Mouse (Mus musculus): ENCODE results near the gene Yrdc. TPM values are rescaled to one million over a fixed set of nuclear protein-coding genes. Genes with fewer than 3 reads are reported as not detected.

Gene Yrdc
- 41.9 and 52.3 TPM in 2 replicates for polyA plus RNA-seq (2012; rRNA removed)

GRCm38 (mm10) chr4:124850261-124850913 lies at the start of gene Yrdc:
Gene Yrdc (plus strand): TSS chr4:124850679.
- peak; percentile 57 for DNase-seq (ENCODE audit: low read depth, low spot score)
- under 1% methylated on average over 90 of the region's 90 CpGs for WGBS

GRCm38 (mm10) chr4:124801552-124802308 lies 48.7 kb upstream of the Yrdc start, which contains the start of gene Mtf1:
Gene Mtf1 (plus strand): TSS chr4:124802104.
- WGBS = 3% methylated on average over 21 of the region's 21 CpGs

GRCm38 (mm10) chr4:124802309-124803260 lies 47.9 kb upstream of the Yrdc start:
- under 1% methylated on average over 53 of the region's 53 CpGs for WGBS
- DNase-seq (ENCODE audit: low read depth, low spot score) = peak; percentile 97

More at GRCm38 (mm10) chr4:124801552-124802308, 48.7 kb upstream of the Yrdc start, which contains the start of gene Mtf1:
- peak; percentile 64 for DNase-seq (ENCODE audit: low read depth, low spot score)

- no peak for DNase-seq (ENCODE audit: low read depth, low spot score)
- 59% methylated on average over 6 of the region's 6 CpGs for WGBS
Observed at GRCm38 (mm10) chr4:124803406-124803805, 47.1 kb upstream of the Yrdc start.

GRCm38 (mm10) chr4:124808511-124808910 lies 42.0 kb upstream of the Yrdc start:
- DNase-seq (ENCODE audit: low read depth, low spot score) = no peak
- 80% methylated on average over 5 of the region's 5 CpGs for WGBS

GRCm38 (mm10) chr4:124809136-124809883 lies 41.2 kb upstream of the Yrdc start:
- no peak for DNase-seq (ENCODE audit: low read depth, low spot score)
- 77% methylated on average over 9 of the region's 9 CpGs for WGBS

- no peak for DNase-seq (ENCODE audit: low read depth, low spot score)
- WGBS = 68% methylated on average over 7 of the region's 7 CpGs
Observed at GRCm38 (mm10) chr4:124810056-124810455, 40.4 kb upstream of the Yrdc start.

GRCm38 (mm10) chr4:124811347-124811975 lies 39.0 kb upstream of the Yrdc start:
- no peak for DNase-seq (ENCODE audit: low read depth, low spot score)
- WGBS = 75% methylated on average over 9 of the region's 9 CpGs

GRCm38 (mm10) chr4:124815901-124816300 lies 34.6 kb upstream of the Yrdc start:
- DNase-seq (ENCODE audit: low read depth, low spot score) = no peak
- 82% methylated on average over 11 of the region's 11 CpGs for WGBS

- WGBS = 9% methylated on average over 6 of the region's 6 CpGs
- peak; percentile 50 for DNase-seq (ENCODE audit: low read depth, low spot score)
Observed at GRCm38 (mm10) chr4:124817803-124818202, 32.7 kb upstream of the Yrdc start.

- 34% methylated on average over 4 of the region's 4 CpGs for WGBS
- peak; percentile 75 for DNase-seq (ENCODE audit: low read depth, low spot score)
Observed at GRCm38 (mm10) chr4:124818832-124819231, 31.6 kb upstream of the Yrdc start.

- DNase-seq (ENCODE audit: low read depth, low spot score) = no peak
- WGBS = 94% methylated on average over 6 of the region's 6 CpGs
Observed at GRCm38 (mm10) chr4:124824967-124825366, 25.5 kb upstream of the Yrdc start.

GRCm38 (mm10) chr4:124825371-124825965 lies 25.0 kb upstream of the Yrdc start:
- no peak for DNase-seq (ENCODE audit: low read depth, low spot score)
- 95% methylated on average over 21 of the region's 21 CpGs for WGBS

- DNase-seq (ENCODE audit: low read depth, low spot score) = no peak
- 63% methylated on average over 5 of the region's 5 CpGs for WGBS
Observed at GRCm38 (mm10) chr4:124829671-124830070, 20.8 kb upstream of the Yrdc start.

GRCm38 (mm10) chr4:124832796-124833195 lies 17.7 kb upstream of the Yrdc start:
- WGBS = 97% methylated on average over 10 of the region's 10 CpGs
- no peak for DNase-seq (ENCODE audit: low read depth, low spot score)

GRCm38 (mm10) chr4:124838035-124838700 lies 12.3 kb upstream of the Yrdc start:
- no peak for DNase-seq (ENCODE audit: low read depth, low spot score)
- WGBS = 88% methylated on average over 14 of the region's 14 CpGs

- no peak for DNase-seq (ENCODE audit: low read depth, low spot score)
- WGBS = 88% methylated on average over 1 of the region's 1 CpGs
Observed at GRCm38 (mm10) chr4:124840998-124841397, 9.5 kb upstream of the Yrdc start.

- 54% methylated on average over 11 of the region's 11 CpGs for WGBS
- DNase-seq (ENCODE audit: low read depth, low spot score) = no peak
Observed at GRCm38 (mm10) chr4:124843493-124843892, 7.0 kb upstream of the Yrdc start.
